Mouse (Mus musculus) liver, embryonic 15.5 days (tissue): ENCODE results near the gene Olfr810. TPM values are rescaled to one million over a fixed set of nuclear protein-coding genes. Genes with fewer than 3 reads are reported as not detected.

ENCODE experiments used
- ATAC-seq: fragments of 200-750 bp; cut with Nextera tagmentation; 2 replicates; pipeline ENCODE4 v1.8.0; 2017; ENCODE audit warnings: moderate number of reproducible peaks, mild to moderate bottlenecking, moderate library complexity; ENCODE audit not compliant: insufficient read depth
- H3K27ac ChIP-seq: fragments of 300-500 bp; sonication (generic); replicated peaks from 2 replicates; pipeline ENCODE4 v1.5.1; 2015; ENCODE audit warnings: mild to moderate bottlenecking, inconsistent platforms
- H3K27me3 ChIP-seq: fragments of 300-500 bp; sonication (generic); 2 replicates; pipeline ENCODE4 v1.6.1; 2015; ENCODE audit warnings: mild to moderate bottlenecking, inconsistent platforms
- H3K36me3 ChIP-seq: fragments of 300-500 bp; sonication (generic); replicated peaks from 2 replicates; pipeline ENCODE4 v1.6.1; 2015; ENCODE audit warnings: moderate library complexity, mild to moderate bottlenecking, inconsistent platforms
- H3K4me1 ChIP-seq: fragments of 300-500 bp; sonication (generic); replicated peaks from 2 replicates; pipeline ENCODE4 v1.6.1; 2015; ENCODE audit warnings: inconsistent platforms
- H3K4me2 ChIP-seq: fragments of 300-500 bp; sonication (generic); 2 replicates; pipeline ENCODE4 v1.6.1; 2015; ENCODE audit warnings: moderate library complexity, mild to moderate bottlenecking, inconsistent platforms
- H3K4me3 ChIP-seq: fragments of 300-500 bp; sonication (generic); replicated peaks from 2 replicates; pipeline ENCODE4 v1.5.1; 2015; ENCODE audit warnings: mild to moderate bottlenecking, inconsistent platforms
- H3K9ac ChIP-seq: fragments of 300-500 bp; sonication (generic); 2 replicates; pipeline ENCODE4 v1.6.1; 2015; ENCODE audit warnings: moderate library complexity, mild to moderate bottlenecking, inconsistent platforms
- H3K9me3 ChIP-seq: fragments of 300-500 bp; sonication (generic); replicated peaks from 2 replicates; pipeline ENCODE4 v1.6.1; 2016; ENCODE audit warnings: inconsistent platforms
- WGBS: fragments of 180-500 bp; shearing (Covaris S2); methylation state at CpG from one replicate; pipeline ENCODE4 v1.1.7; 2015; ENCODE audit warnings: mixed read lengths; ENCODE audit not compliant: insufficient replicate concordance; 5-methylcytosine and 5-hydroxymethylcytosine counted together
- polyA plus RNA-seq: library from polyadenylated mRNA; unstranded; fragments of >200 nt; fragmentation: Nextera tagmentation; extraction: Ambion mirVana; gene quantifications from 2 replicates; pipeline ENCODE4 v1.2.1, GENCODE M21; 2015

Olfr810 gene
- polyA plus RNA-seq, result not detected in 2 replicates

DNA sequence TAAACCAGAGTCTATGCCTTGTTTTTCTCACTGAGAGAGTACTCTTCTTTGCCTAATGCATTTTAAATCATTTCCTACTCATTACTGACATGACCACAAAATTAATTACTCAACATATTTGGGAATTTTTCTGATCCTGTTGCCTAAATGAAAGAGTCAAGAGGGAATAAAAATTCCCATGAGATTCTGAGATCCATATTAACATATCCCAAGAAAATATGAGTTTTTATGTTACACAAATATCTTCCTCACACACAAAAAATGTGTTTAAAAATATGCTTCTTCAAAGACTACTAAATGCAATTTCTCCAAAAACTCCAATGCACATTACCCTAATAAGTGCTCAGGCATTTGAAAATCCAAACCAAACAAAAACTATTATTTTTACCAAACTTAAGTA is at the start of gene Olfr810:
Gene Olfr810 (minus strand): TSS at position 101 of the 400 bp plus-strand sequence.
- no peaks in the 10 kb centered on the region for H3K27me3 ChIP-seq
- H3K9me3 ChIP-seq, result no peaks in the 10 kb centered on the region
- no peak within 1 kb of the TSS for H3K4me3 ChIP-seq
- no peak within 1 kb of the TSS for H3K9ac ChIP-seq
- no peaks in the 10 kb centered on the region for H3K36me3 ChIP-seq
- ATAC-seq, result no peak
- H3K4me1 ChIP-seq, result no peaks in the 10 kb centered on the region
- no peak within 1 kb of the TSS for H3K27ac ChIP-seq
- no peak within 1 kb of the TSS for H3K4me2 ChIP-seq

DNA sequence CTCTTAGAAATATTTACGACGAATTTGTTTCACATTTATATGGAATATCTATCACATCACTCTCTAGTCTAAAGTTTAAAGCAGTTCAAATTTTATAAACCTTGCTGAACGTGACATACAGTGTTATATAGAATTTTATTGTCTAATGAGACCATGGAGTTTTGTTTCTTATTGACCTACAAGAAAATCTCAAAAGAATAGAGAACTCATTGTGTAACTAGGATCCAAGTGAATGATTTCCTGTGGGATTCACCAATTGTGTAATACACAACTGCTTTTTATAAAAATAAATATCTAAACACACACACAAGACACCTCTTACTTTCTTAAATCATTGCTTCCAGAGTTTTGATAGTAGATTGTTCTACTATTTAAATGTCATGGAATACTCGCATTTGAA is 9.6 kb upstream of the Olfr810 start, which contains the start of gene Olfr811:
Gene Olfr811 (minus strand): TSS at position 101 of the 400 bp plus-strand sequence.
- H3K9ac ChIP-seq, result no peak within 1 kb of the TSS
- no peak for ATAC-seq
- WGBS, result 64% methylated on average over 4 of the region's 4 CpGs
- no peak within 1 kb of the TSS for H3K27ac ChIP-seq
- H3K4me3 ChIP-seq, result no peak within 1 kb of the TSS
- no peaks in the 10 kb centered on the region for H3K36me3 ChIP-seq
- H3K4me1 ChIP-seq, result no peaks in the 10 kb centered on the region
- H3K4me2 ChIP-seq, result no peak within 1 kb of the TSS
- no peaks in the 10 kb centered on the region for H3K27me3 ChIP-seq
- H3K9me3 ChIP-seq, result no peaks in the 10 kb centered on the region

DNA sequence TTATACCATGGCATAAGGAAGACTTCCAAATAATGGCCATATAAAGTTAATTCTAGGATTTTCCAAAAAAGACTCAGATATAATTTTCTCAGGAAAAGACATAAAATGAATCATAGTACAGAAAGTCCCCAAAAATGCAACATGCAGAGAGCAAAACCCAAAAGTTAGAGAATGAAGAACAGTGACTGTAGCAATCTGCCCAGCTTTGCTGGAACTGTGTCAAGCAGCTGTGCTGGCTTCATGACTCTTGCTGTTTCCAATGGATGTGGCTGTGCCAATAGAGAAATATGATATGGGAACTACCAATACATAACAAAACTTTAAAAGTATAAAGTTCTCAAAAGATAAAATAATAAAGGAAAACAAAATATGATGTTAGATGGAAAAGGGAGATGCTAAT is 16.6 kb downstream of the Olfr810 start:
- Histone ChIP-seq H3K36me3 (no peaks in the 10 kb centered on the region), H3K9ac (no peak overlapping the region), H3K4me1 (no peaks in the 10 kb centered on the region), H3K4me3 (no peak overlapping the region), H3K27me3 (no peaks in the 10 kb centered on the region), H3K4me2 (no peak overlapping the region), H3K9me3 (no peaks in the 10 kb centered on the region), H3K27ac (no peak overlapping the region)
- ATAC-seq, result no peak

DNA sequence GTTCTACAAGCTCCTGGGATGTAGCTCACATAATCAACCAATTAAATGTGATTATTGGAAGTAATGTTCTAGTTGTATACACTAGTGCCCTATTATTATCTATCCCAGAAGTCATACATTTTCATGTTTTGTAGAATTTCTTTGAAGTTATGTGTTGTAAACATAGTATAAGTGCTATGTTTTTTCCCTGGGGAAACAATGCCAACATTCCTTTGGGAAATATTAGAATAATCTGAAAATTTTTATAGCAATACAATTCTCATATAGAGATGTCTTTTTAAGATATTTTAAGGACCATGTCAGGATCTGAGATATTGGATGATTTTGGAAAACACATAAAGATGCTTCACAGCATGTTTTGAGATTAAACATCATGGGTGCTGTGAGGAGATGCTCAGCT is 20.4 kb downstream of the Olfr810 start, which contains the start of gene Olfr809:
Gene Olfr809 (plus strand): TSS at position 301 of the 400 bp plus-strand sequence.
- H3K4me2 ChIP-seq, result no peak within 1 kb of the TSS
- no peak within 1 kb of the TSS for H3K9ac ChIP-seq
- H3K27ac ChIP-seq, result no peak within 1 kb of the TSS
- no peak within 1 kb of the TSS for H3K4me3 ChIP-seq
- H3K36me3 ChIP-seq, result no peaks in the 10 kb centered on the region
- no peaks in the 10 kb centered on the region for H3K9me3 ChIP-seq
- no peaks in the 10 kb centered on the region for H3K4me1 ChIP-seq
- H3K27me3 ChIP-seq, result no peaks in the 10 kb centered on the region
- no peak for ATAC-seq

DNA sequence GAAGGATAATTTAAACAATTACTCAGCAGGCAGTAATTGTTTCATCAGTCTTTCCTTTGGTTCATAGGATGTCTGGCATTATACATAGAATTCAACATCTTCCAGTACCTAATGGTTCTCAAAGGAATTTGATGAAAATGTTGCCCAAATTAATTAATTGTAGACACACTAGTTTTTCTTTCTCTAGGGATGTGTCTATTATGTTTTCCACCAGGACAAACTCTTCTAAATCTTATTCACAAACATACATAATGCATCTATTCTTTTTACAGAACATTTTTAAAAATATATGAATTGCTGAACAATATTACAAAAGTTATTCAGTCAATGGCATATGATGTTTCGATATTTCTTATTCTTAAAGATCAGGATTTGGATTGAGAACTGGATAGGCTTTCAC is 29.5 kb downstream of the Olfr810 start, which contains the start of gene Olfr808:
Gene Olfr808 (plus strand): TSS at position 301 of the 400 bp plus-strand sequence.
- no peak for ATAC-seq
- Histone ChIP-seq H3K9me3 (no peaks in the 10 kb centered on the region), H3K27ac (no peak within 1 kb of the TSS), H3K36me3 (no peaks in the 10 kb centered on the region), H3K4me1 (no peaks in the 10 kb centered on the region), H3K4me3 (no peak within 1 kb of the TSS), H3K4me2 (no peak within 1 kb of the TSS), H3K9ac (no peak within 1 kb of the TSS), H3K27me3 (no peaks in the 10 kb centered on the region)
- WGBS, result 46% methylated on average over 1 of the region's 1 CpGs

DNA sequence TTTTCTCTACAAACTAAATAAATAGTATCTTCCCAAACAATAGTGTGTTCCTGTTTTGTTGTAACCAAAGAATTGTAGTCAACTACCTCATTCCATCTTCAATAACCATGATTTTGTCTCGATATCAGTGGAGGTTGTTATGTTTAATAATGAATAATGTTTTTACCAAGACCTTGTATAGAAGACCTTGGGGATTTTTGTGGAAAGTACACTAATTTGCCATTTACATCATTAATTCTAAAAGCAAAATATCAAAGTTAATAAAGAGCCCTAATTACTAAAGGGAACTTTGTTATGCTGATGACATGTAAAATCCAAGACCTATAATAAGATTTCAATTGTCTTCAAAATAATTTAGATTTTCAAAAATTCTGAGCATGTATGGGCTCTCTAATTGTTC is 37.0 kb downstream of the Olfr810 start, which contains the start of gene Olfr807:
Gene Olfr807 (minus strand): TSS at position 101 of the 400 bp plus-strand sequence.
- H3K4me3 ChIP-seq, result no peak within 1 kb of the TSS
- H3K27ac ChIP-seq, result no peak within 1 kb of the TSS
- no peak within 1 kb of the TSS for H3K9ac ChIP-seq
- no peaks in the 10 kb centered on the region for H3K27me3 ChIP-seq
- 52% methylated on average over 1 of the region's 1 CpGs for WGBS
- ATAC-seq, result no peak
- H3K36me3 ChIP-seq, result no peaks in the 10 kb centered on the region
- H3K9me3 ChIP-seq, result no peaks in the 10 kb centered on the region
- H3K4me2 ChIP-seq, result no peak within 1 kb of the TSS
- no peaks in the 10 kb centered on the region for H3K4me1 ChIP-seq

DNA sequence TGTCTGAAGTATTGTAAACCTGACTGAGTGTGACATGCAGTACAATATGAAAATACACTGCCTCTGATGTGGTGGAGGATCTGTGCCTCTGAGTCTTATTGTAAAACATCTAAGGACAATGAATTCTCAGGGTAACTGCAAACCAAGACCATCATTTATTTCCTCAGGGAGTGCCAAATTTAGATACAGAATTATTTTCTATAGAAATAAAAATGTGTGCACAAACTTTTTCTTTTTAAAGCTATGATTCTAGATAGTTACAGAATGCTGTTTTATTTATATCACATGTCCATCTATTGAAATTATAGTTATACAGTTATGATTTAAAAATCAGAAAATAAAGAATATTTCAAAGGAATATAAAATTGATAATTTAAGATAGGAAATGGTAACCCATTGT is 52.9 kb downstream of the Olfr810 start, which contains the start of gene Olfr806:
Gene Olfr806 (minus strand): TSS at position 101 of the 400 bp plus-strand sequence.
- Histone ChIP-seq H3K4me3 (no peak within 1 kb of the TSS), H3K4me2 (no peak within 1 kb of the TSS), H3K36me3 (no peaks in the 10 kb centered on the region), H3K9me3 (no peaks in the 10 kb centered on the region), H3K27me3 (no peaks in the 10 kb centered on the region), H3K9ac (no peak within 1 kb of the TSS), H3K27ac (no peak within 1 kb of the TSS), H3K4me1 (no peaks in the 10 kb centered on the region)
- ATAC-seq, result no peak

Other genes with a start within 250 kb of the Olfr810 start
- gene Olfr794, start 227.3 kb downstream of the Olfr810 start, polyA plus RNA-seq, result not detected in 2 replicates
- gene Olfr796, start 182.3 kb downstream of the Olfr810 start, polyA plus RNA-seq, result not detected in 2 replicates
- not detected in 2 replicates for gene Olfr798, start 167.0 kb downstream of the Olfr810 start, polyA plus RNA-seq
- gene Olfr799, start 157.4 kb downstream of the Olfr810 start, polyA plus RNA-seq, result not detected in 2 replicates
- not detected in 2 replicates for gene Olfr800, start 137.2 kb downstream of the Olfr810 start, polyA plus RNA-seq
- gene Olfr801, start 121.1 kb downstream of the Olfr810 start, polyA plus RNA-seq, result not detected in 2 replicates
- not detected in 2 replicates for gene Olfr802, start 106.7 kb downstream of the Olfr810 start, polyA plus RNA-seq
- gene Olfr803, start 100.6 kb downstream of the Olfr810 start, polyA plus RNA-seq, result not detected in 2 replicates
- not detected in 2 replicates for gene Olfr804, start 91.7 kb downstream of the Olfr810 start, polyA plus RNA-seq
- not detected in 2 replicates for gene Olfr805, start 65.5 kb downstream of the Olfr810 start, polyA plus RNA-seq
- not detected in 2 replicates for gene Olfr806, start 53.0 kb downstream of the Olfr810 start, polyA plus RNA-seq
- gene Olfr807, start 37.1 kb downstream of the Olfr810 start, polyA plus RNA-seq, result not detected in 2 replicates
- gene Olfr808, start 29.4 kb downstream of the Olfr810 start, polyA plus RNA-seq, result not detected in 2 replicates
- not detected in 2 replicates for gene Olfr809, start 20.3 kb downstream of the Olfr810 start, polyA plus RNA-seq
- gene Olfr811, start 9.5 kb upstream of the Olfr810 start, polyA plus RNA-seq, result not detected in 2 replicates
- gene Olfr812, start 51.2 kb upstream of the Olfr810 start, polyA plus RNA-seq, result not detected in 2 replicates
- gene Olfr813, start 60.5 kb upstream of the Olfr810 start, polyA plus RNA-seq, result not detected in 2 replicates
- gene Olfr814, start 84.9 kb upstream of the Olfr810 start, polyA plus RNA-seq, result not detected in 2 replicates
- gene Olfr815, start 111.0 kb upstream of the Olfr810 start, polyA plus RNA-seq, result not detected in 2 replicates
- not detected in 2 replicates for gene Olfr816, start 120.7 kb upstream of the Olfr810 start, polyA plus RNA-seq
- gene Olfr818, start 154.2 kb upstream of the Olfr810 start, polyA plus RNA-seq, result not detected in 2 replicates
- gene Olfr819, start 172.3 kb upstream of the Olfr810 start, polyA plus RNA-seq, result not detected in 2 replicates
- gene Olfr247, start 181.2 kb upstream of the Olfr810 start, polyA plus RNA-seq, result not detected in 2 replicates
- not detected in 2 replicates for gene Gm10310, start 190.1 kb upstream of the Olfr810 start, polyA plus RNA-seq
- gene Olfr820, start 217.7 kb upstream of the Olfr810 start, polyA plus RNA-seq, result not detected in 2 replicates
- gene Olfr821, start 235.4 kb upstream of the Olfr810 start, polyA plus RNA-seq, result not detected in 2 replicates